19 mouse cellular contexts compared by ENCODE assay signal in genomic region chr17:84677595-84677994, GRCm38 (mm10). TPM values are rescaled to one million over a fixed set of nuclear protein-coding genes. Genes with fewer than 3 reads are reported as not detected.
"Had no signal": no experiment of that assay in that cellular context is flagged by ENCODE, and none has a peak within 500 bp of the region (broad histone marks: within the 10 kb centered on the region; RNA-seq: fewer than 3 reads in every experiment).

No protein-coding gene starts in this region.

- H3K4me2 ChIP-seq: liver, embryonic 12.5 days; lung, embryonic 14.5 days; midbrain, embryonic 13.5 days; midbrain, embryonic 15.5 days; neural tube, embryonic 13.5 days; neural tube, embryonic 15.5 days had no signal

- DNase-seq: lung, adult 18-20 months; lung, embryonic 14.5 days; lung, postnatal 10 days; lung, postnatal 4 days; right cerebral cortex, postnatal 14 days; spleen, adult 18-20 months; thymus, adult 18-20 months; thymus, postnatal 14 days; thymus, postnatal 36 days had no signal

- ATAC-seq: liver, embryonic 12.5 days; midbrain, embryonic 13.5 days; midbrain, embryonic 15.5 days had no signal

- H3K4me3 ChIP-seq: liver, embryonic 12.5 days; midbrain, embryonic 10.5 days; midbrain, embryonic 13.5 days; midbrain, embryonic 15.5 days; myocyte; neural tube, embryonic 13.5 days; neural tube, embryonic 15.5 days had no signal

- H3K27ac ChIP-seq: liver, embryonic 12.5 days; liver, embryonic 14.5 days; midbrain, embryonic 10.5 days; midbrain, embryonic 13.5 days; midbrain, embryonic 15.5 days; neural tube, embryonic 13.5 days; neural tube, embryonic 15.5 days had no signal

- H3K9me3 ChIP-seq: liver, embryonic 12.5 days; midbrain, embryonic 10.5 days; midbrain, embryonic 13.5 days; midbrain, embryonic 15.5 days; neural tube, embryonic 13.5 days; neural tube, embryonic 15.5 days had no signal

- H3K9ac ChIP-seq: liver, embryonic 12.5 days; liver, embryonic 14.5 days; lung, embryonic 14.5 days; midbrain, embryonic 13.5 days; midbrain, embryonic 15.5 days; neural tube, embryonic 13.5 days; neural tube, embryonic 15.5 days had no signal

- H3K36me3 ChIP-seq: liver, embryonic 12.5 days; midbrain, embryonic 10.5 days; midbrain, embryonic 13.5 days; midbrain, embryonic 15.5 days; neural tube, embryonic 13.5 days; neural tube, embryonic 15.5 days had no signal

- H3K4me1 ChIP-seq: liver, embryonic 12.5 days had no signal

RNA-seq across cellular contexts. Expression of gene Abcg8, which starts 1.5 kb away (rescaled TPM):
- total RNA-seq: megakaryocyte-erythroid progenitor cell, adult 5-6 weeks had no signal
- polyA plus RNA-seq: lung, embryonic 16.5 days; midbrain, embryonic 15.5 days; neural tube, embryonic 13.5 days had no signal

RNA-seq across cellular contexts. Expression of gene Abcg5, which starts 5.2 kb away (rescaled TPM):
- total RNA-seq: megakaryocyte-erythroid progenitor cell, adult 5-6 weeks had no signal
- polyA plus RNA-seq: myocyte had no signal
